Mouse (Mus musculus) lung, postnatal 0 days (tissue): ENCODE results near the gene BC037034. TPM values are rescaled to one million over a fixed set of nuclear protein-coding genes. Genes with fewer than 3 reads are reported as not detected.

Experiments used
- ATAC-seq: fragments of 200-750 bp; cut with Nextera tagmentation; 2 replicates; pipeline ENCODE4 v1.8.0; 2017; ENCODE audit warnings: moderate library complexity
- DNase-seq: peaks from one replicate; pipeline ENCODE4 v3.0.0-alpha.2; 2016; ENCODE audit warnings: low spot score
- H3K27ac ChIP-seq: fragments of 300-500 bp; sonication (generic); 2 replicates; pipeline ENCODE4 v1.5.1; 2014; ENCODE audit warnings: antibody characterized with exemption, mild to moderate bottlenecking, low read length, mixed read lengths
- H3K27me3 ChIP-seq: fragments of 300-500 bp; sonication (generic); replicated peaks from 2 replicates; pipeline ENCODE4 v1.6.1; 2014; ENCODE audit warnings: low read length, mixed read lengths; ENCODE audit not compliant: insufficient read depth
- H3K36me3 ChIP-seq: fragments of 300-500 bp; sonication (generic); 2 replicates; pipeline ENCODE4 v1.6.1; 2014; ENCODE audit warnings: low read length, mixed read lengths; ENCODE audit not compliant: insufficient read depth
- H3K4me1 ChIP-seq: fragments of 300-500 bp; sonication (generic); 2 replicates; pipeline ENCODE4 v1.6.1; 2014; ENCODE audit warnings: antibody characterized with exemption, low read depth, low read length, mixed read lengths; ENCODE audit not compliant: insufficient read depth
- H3K4me2 ChIP-seq: fragments of 300-500 bp; sonication (generic); replicated peaks from 2 replicates; pipeline ENCODE4 v1.6.1; 2014; ENCODE audit warnings: low read depth, mild to moderate bottlenecking, low read length, moderate library complexity, mixed read lengths
- H3K4me3 ChIP-seq: fragments of 300-500 bp; sonication (generic); 2 replicates; pipeline ENCODE4 v1.5.1; 2014; ENCODE audit warnings: low read depth, low read length
- H3K9ac ChIP-seq: fragments of 300-500 bp; sonication (generic); replicated peaks from 2 replicates; pipeline ENCODE4 v1.6.1; 2014; ENCODE audit warnings: low read depth, mild to moderate bottlenecking
- H3K9me3 ChIP-seq: fragments of 300-500 bp; sonication (generic); 2 replicates; pipeline ENCODE4 v1.6.1; 2016; ENCODE audit warnings: low read length, mixed read lengths
- CTCF ChIP-seq: IDR thresholded peaks from 2 replicates; pipeline ENCODE4 v1.5.1; 2016; ENCODE audit warnings: antibody characterized with exemption, mild to moderate bottlenecking
- EP300 ChIP-seq: IDR thresholded peaks from 2 replicates; pipeline ENCODE4 v1.6.1; 2016; ENCODE audit warnings: antibody characterized with exemption, mild to moderate bottlenecking, control low read depth
- WGBS: fragments of 180-500 bp; shearing (Covaris S2); extraction: QIAGEN DNeasy Blood & Tissue Kit; methylation state at CpG from one replicate; pipeline ENCODE4 v1.1.7; 2014; 5-methylcytosine and 5-hydroxymethylcytosine counted together
- polyA plus RNA-seq: library from polyadenylated mRNA; unstranded; fragments of >200 nt; fragmentation: Nextera tagmentation; extraction: Ambion mirVana; gene quantifications from 2 replicates; pipeline ENCODE4 v1.2.1, GENCODE M21; 2015

The BC037034 gene
- 2.9 and 3.2 TPM in 2 replicates for polyA plus RNA-seq

- Histone ChIP-seq H3K4me2 (peak within 1 kb of the TSS; percentile 99), H3K27ac (peak within 1 kb of the TSS; percentile 75), H3K9me3 (no peaks in the 10 kb centered on the region), H3K9ac (peak within 1 kb of the TSS; percentile 82), H3K4me3 (peak within 1 kb of the TSS; percentile 87), H3K27me3 (no peaks in the 10 kb centered on the region), H3K36me3 (0 out of 2 replicates have a peak, but pooled peaks cover 6% of the 10 kb centered on the region), H3K4me1 (peaks cover 11% of the 10 kb centered on the region)
- whole genome bisulfite sequencing, result under 1% methylated on average over 60 of the region's 71 CpGs
- DNase-seq (peak; percentile 97), ATAC-seq (peak; percentile 94)
- TF ChIP-seq CTCF (no peak), EP300 (no peak)
Observed at GRCm38 (mm10) chr5:138263260-138264206, at the start of gene BC037034. BC037034 (minus strand) TSS chr5:138264033.

DNA sequence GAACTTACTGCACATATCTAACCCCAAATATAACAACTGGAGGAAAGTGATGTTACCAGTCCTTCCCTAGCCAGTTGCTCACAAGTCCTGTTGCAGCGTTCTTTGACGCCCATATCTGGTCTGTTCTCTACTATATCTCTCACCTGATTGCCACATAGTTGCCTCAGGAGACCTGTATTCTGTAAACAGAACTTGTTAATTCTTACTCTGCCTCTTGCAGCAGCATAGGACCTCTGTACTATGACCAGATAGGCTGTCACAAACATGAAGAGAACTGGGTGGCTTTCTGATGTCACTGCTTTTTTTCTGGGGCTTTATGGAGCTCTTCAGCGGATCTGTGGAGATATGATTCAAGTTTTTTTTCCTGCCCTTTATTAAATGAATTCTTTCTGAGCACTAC is 49.0 kb upstream of the BC037034 start:
- no peaks in the 10 kb centered on the region for H3K9me3 ChIP-seq
- TF ChIP-seq CTCF (no peak), EP300 (no peak)
- no peak overlapping the region for H3K27ac ChIP-seq
- H3K4me1 ChIP-seq, result no peaks in the 10 kb centered on the region
- no peaks in the 10 kb centered on the region for H3K36me3 ChIP-seq
- no peaks in the 10 kb centered on the region for H3K27me3 ChIP-seq
- no peak for DNase-seq
- H3K9ac ChIP-seq, result no peak overlapping the region
- H3K4me2 ChIP-seq, result no peak overlapping the region
- no peak overlapping the region for H3K4me3 ChIP-seq
- WGBS, result 83% methylated on average over 3 of the region's 3 CpGs
- ATAC-seq, result no peak

DNA sequence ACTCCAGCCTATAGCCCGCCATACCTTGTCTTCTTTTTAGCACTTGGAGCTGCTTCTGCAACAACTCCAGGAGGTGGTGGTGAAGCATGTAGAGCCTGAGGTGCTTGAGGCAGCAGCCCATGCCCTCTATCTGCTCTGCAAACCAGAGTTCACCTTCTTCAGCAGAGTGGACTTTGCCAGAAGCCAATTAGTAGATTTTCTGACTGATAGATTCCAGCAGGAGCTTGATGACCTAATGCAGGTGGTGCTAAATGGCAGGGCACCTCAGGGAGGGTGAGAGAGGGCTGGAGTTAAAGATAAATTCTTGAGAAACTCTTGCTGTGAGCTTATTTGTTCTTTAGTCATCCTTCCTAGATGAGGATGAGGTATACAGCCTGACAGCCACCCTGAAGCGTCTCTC is 35.8 kb upstream of the BC037034 start:
- 66% methylated on average over 2 of the region's 2 CpGs for WGBS
- no peak overlapping the region for H3K27ac ChIP-seq
- H3K4me3 ChIP-seq, result no peak overlapping the region
- H3K9me3 ChIP-seq, result no peaks in the 10 kb centered on the region
- H3K4me2 ChIP-seq, result no peak overlapping the region
- no peak for DNase-seq
- H3K27me3 ChIP-seq, result no peaks in the 10 kb centered on the region
- ATAC-seq, result no peak
- no peaks in the 10 kb centered on the region for H3K4me1 ChIP-seq
- H3K9ac ChIP-seq, result no peak overlapping the region
- no peaks in the 10 kb centered on the region for H3K36me3 ChIP-seq
- TF ChIP-seq EP300 (no peak), CTCF (no peak)

- TF ChIP-seq EP300, result no peak
- TF ChIP-seq CTCF, result no peak
- H3K9ac ChIP-seq, result no peak overlapping the region
- H3K4me3 ChIP-seq, result no peak overlapping the region
- H3K9me3 ChIP-seq, result no peaks in the 10 kb centered on the region
- H3K4me1 ChIP-seq, result no peaks in the 10 kb centered on the region
- H3K4me2 ChIP-seq, result no peak overlapping the region
- DNase-seq (no peak), ATAC-seq (no peak)
- H3K27me3 ChIP-seq, result no peaks in the 10 kb centered on the region
- H3K27ac ChIP-seq, result no peak overlapping the region
- H3K36me3 ChIP-seq, result no peaks in the 10 kb centered on the region
Observed at GRCm38 (mm10) chr5:138294158-138294557, 30.3 kb upstream of the BC037034 start.

- WGBS, result 59% methylated on average over 1 of the region's 1 CpGs
- H3K36me3 ChIP-seq, result no peaks in the 10 kb centered on the region
- TF ChIP-seq EP300, result no peak
- no peak for TF ChIP-seq CTCF
- H3K4me2 ChIP-seq, result no peak overlapping the region
- no peak overlapping the region for H3K27ac ChIP-seq
- H3K4me1 ChIP-seq, result no peaks in the 10 kb centered on the region
- no peak overlapping the region for H3K9ac ChIP-seq
- DNase-seq (no peak), ATAC-seq (no peak)
- no peaks in the 10 kb centered on the region for H3K9me3 ChIP-seq
- H3K27me3 ChIP-seq, result no peaks in the 10 kb centered on the region
- no peak overlapping the region for H3K4me3 ChIP-seq
Observed at GRCm38 (mm10) chr5:138291638-138292037, 27.8 kb upstream of the BC037034 start.

DNA sequence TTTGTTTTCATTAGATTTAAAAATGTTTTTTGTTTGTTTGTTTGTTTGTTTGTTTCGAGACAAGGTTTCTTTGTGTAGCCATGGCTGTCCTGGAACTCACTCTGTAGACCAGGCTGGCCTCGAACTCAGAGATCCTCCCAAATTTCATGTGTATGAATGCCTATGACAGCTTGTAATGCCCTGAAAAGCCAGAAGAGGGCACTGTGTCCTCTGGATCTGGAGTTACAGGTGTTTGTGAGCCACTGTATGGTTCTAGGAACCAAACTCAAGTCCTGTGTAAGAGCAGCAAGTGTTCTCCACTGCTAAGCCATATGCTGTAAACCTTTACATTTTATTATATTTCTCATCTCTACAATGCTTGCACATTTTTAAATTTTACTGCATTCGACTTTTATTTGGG is 24.0 kb upstream of the BC037034 start:
- 56% methylated on average over 3 of the region's 3 CpGs for WGBS
- no peak overlapping the region for H3K9ac ChIP-seq
- H3K4me2 ChIP-seq, result no peak overlapping the region

More for the DNA sequence above, 24.0 kb upstream of the BC037034 start:
- Histone ChIP-seq H3K27me3 (no peaks in the 10 kb centered on the region), H3K4me1 (no peaks in the 10 kb centered on the region), H3K36me3 (no peaks in the 10 kb centered on the region), H3K27ac (no peak overlapping the region), H3K4me3 (no peak overlapping the region), H3K9me3 (no peaks in the 10 kb centered on the region)
- peak; percentile 40 for TF ChIP-seq CTCF
- no peak for TF ChIP-seq EP300
- ATAC-seq, result no peak
- no peak for DNase-seq
